Mouse (Mus musculus): ENCODE data around the gene Adcy6. TPM values are rescaled to one million over a fixed set of nuclear protein-coding genes. Genes with fewer than 3 reads are reported as not detected.
A peak's percentile ranks its signal among the peaks of the same experiment; 100 is the strongest.

The Adcy6 gene
- polyA plus RNA-seq, 1 experiment from 2014 or later, result 21.8 TPM

GRCm38 (mm10) chr15:98628589-98629254 is 18.8 kb upstream of the Adcy6 start:
- H3K4me2 ChIP-seq, result peak overlapping the region; percentile 54
- H3K4me3 ChIP-seq (ENCODE audit: low read depth, low read length), result peak overlapping the region; percentile 25
- peak; percentile 25; the same call in 1 of the 2 replicates for ATAC-seq (ENCODE audit: insufficient read depth)
- peak overlapping the region; percentile 32 for H3K9ac ChIP-seq
- H3K27ac ChIP-seq (ENCODE audit: low read depth), result peak overlapping the region; percentile 73
- H3K36me3 ChIP-seq (ENCODE audit: insufficient read depth), result no peaks in the 10 kb centered on the region
- no peak for TF ChIP-seq CTCF (IDR thresholded peaks at IDR 0.05; ENCODE audit: low read depth)
- WGBS, result 4% methylated on average over 20 of the region's 20 CpGs
- peak; percentile 78 for DNase-seq
- peaks cover 16% of the 10 kb centered on the region for H3K27me3 ChIP-seq (ENCODE audit: insufficient read depth, low read length)
- no peaks in the 10 kb centered on the region for H3K9me3 ChIP-seq (ENCODE audit: low read depth, low read length)
- peaks cover 23% of the 10 kb centered on the region for H3K4me1 ChIP-seq (ENCODE audit: insufficient read depth)

- no peak overlapping the region for H3K4me2 ChIP-seq
- no peaks in the 10 kb centered on the region for H3K36me3 ChIP-seq (ENCODE audit: insufficient read depth)
- H3K9ac ChIP-seq, result no peak overlapping the region
- 80% methylated on average over 7 of the region's 7 CpGs for WGBS
- H3K4me3 ChIP-seq (ENCODE audit: low read depth, low read length), result no peak overlapping the region
- H3K27ac ChIP-seq (ENCODE audit: low read depth), result no peak overlapping the region
- peaks cover 3% of the 10 kb centered on the region; the same call in 1 of the 2 replicates for H3K27me3 ChIP-seq (ENCODE audit: insufficient read depth, low read length)
- DNase-seq (no peak), ATAC-seq (ENCODE audit: insufficient read depth) (no peak)
- TF ChIP-seq CTCF (IDR thresholded peaks at IDR 0.05; ENCODE audit: low read depth), result no peak
- peaks cover 16% of the 10 kb centered on the region for H3K4me1 ChIP-seq (ENCODE audit: insufficient read depth)
- no peaks in the 10 kb centered on the region for H3K9me3 ChIP-seq (ENCODE audit: low read depth, low read length)
These were observed 16.8 kb upstream of the Adcy6 start for GRCm38 (mm10) chr15:98626487-98627212.

- DNase-seq (no peak), ATAC-seq (ENCODE audit: insufficient read depth) (no peak)
- no peak for TF ChIP-seq CTCF (IDR thresholded peaks at IDR 0.05; ENCODE audit: low read depth)
- Histone ChIP-seq H3K36me3 (ENCODE audit: insufficient read depth) (no peaks in the 10 kb centered on the region), H3K27ac (ENCODE audit: low read depth) (no peak overlapping the region), H3K4me1 (ENCODE audit: insufficient read depth) (peaks cover 13% of the 10 kb centered on the region), H3K9me3 (ENCODE audit: low read depth, low read length) (no peaks in the 10 kb centered on the region), H3K27me3 (ENCODE audit: insufficient read depth, low read length) (peaks cover 3% of the 10 kb centered on the region; the same call in 1 of the 2 replicates), H3K4me2 (no peak overlapping the region), H3K9ac (no peak overlapping the region), H3K4me3 (ENCODE audit: low read depth, low read length) (no peak overlapping the region)
- 30% methylated on average over 8 of the region's 8 CpGs for WGBS
These were observed 16.2 kb upstream of the Adcy6 start for GRCm38 (mm10) chr15:98626078-98626477.

GRCm38 (mm10) chr15:98623361-98623821 is 13.5 kb upstream of the Adcy6 start:
- H3K4me2 ChIP-seq, result no peak overlapping the region
- DNase-seq (no peak), ATAC-seq (ENCODE audit: insufficient read depth) (no peak)
- H3K9me3 ChIP-seq (ENCODE audit: low read depth, low read length), result no peaks in the 10 kb centered on the region
- no peaks in the 10 kb centered on the region for H3K36me3 ChIP-seq (ENCODE audit: insufficient read depth)
- no peak overlapping the region for H3K27ac ChIP-seq (ENCODE audit: low read depth)
- no peak for TF ChIP-seq CTCF (IDR thresholded peaks at IDR 0.05; ENCODE audit: low read depth)
- no peak overlapping the region for H3K9ac ChIP-seq
- peaks cover 4% of the 10 kb centered on the region for H3K4me1 ChIP-seq (ENCODE audit: insufficient read depth)
- no peaks in the 10 kb centered on the region for H3K27me3 ChIP-seq (ENCODE audit: insufficient read depth, low read length)
- H3K4me3 ChIP-seq (ENCODE audit: low read depth, low read length), result no peak overlapping the region
- 49% methylated on average over 5 of the region's 5 CpGs for WGBS

- ATAC-seq (ENCODE audit: insufficient read depth) (no peak), DNase-seq (no peak)
- Histone ChIP-seq H3K4me1 (ENCODE audit: insufficient read depth) (no peaks in the 10 kb centered on the region; the same call in 1 of the 2 replicates), H3K9ac (no peak overlapping the region), H3K36me3 (ENCODE audit: insufficient read depth) (no peaks in the 10 kb centered on the region), H3K9me3 (ENCODE audit: low read depth, low read length) (no peaks in the 10 kb centered on the region), H3K27ac (ENCODE audit: low read depth) (no peak overlapping the region), H3K27me3 (ENCODE audit: insufficient read depth, low read length) (no peaks in the 10 kb centered on the region), H3K4me2 (no peak overlapping the region), H3K4me3 (ENCODE audit: low read depth, low read length) (no peak overlapping the region)
- TF ChIP-seq CTCF (IDR thresholded peaks at IDR 0.05; ENCODE audit: low read depth), result no peak
- WGBS, result 17% methylated on average over 6 of the region's 6 CpGs
These were observed 12.8 kb upstream of the Adcy6 start for GRCm38 (mm10) chr15:98622721-98623120.

- Histone ChIP-seq H3K9ac (no peak overlapping the region), H3K27me3 (ENCODE audit: insufficient read depth, low read length) (no peaks in the 10 kb centered on the region), H3K4me2 (no peak overlapping the region), H3K9me3 (ENCODE audit: low read depth, low read length) (no peaks in the 10 kb centered on the region), H3K4me3 (ENCODE audit: low read depth, low read length) (no peak overlapping the region), H3K36me3 (ENCODE audit: insufficient read depth) (no peaks in the 10 kb centered on the region), H3K27ac (ENCODE audit: low read depth) (no peak overlapping the region), H3K4me1 (ENCODE audit: insufficient read depth) (no peaks in the 10 kb centered on the region; the same call in 1 of the 2 replicates)
- 8% methylated on average over 7 of the region's 7 CpGs for WGBS
- DNase-seq (no peak), ATAC-seq (ENCODE audit: insufficient read depth) (no peak)
- no peak for TF ChIP-seq CTCF (IDR thresholded peaks at IDR 0.05; ENCODE audit: low read depth)
These were observed 12.3 kb upstream of the Adcy6 start for GRCm38 (mm10) chr15:98622199-98622598.

GRCm38 (mm10) chr15:98617176-98617537 is 7.3 kb upstream of the Adcy6 start:
- Histone ChIP-seq H3K4me3 (ENCODE audit: low read depth, low read length) (no peak overlapping the region), H3K9me3 (ENCODE audit: low read depth, low read length) (no peaks in the 10 kb centered on the region), H3K9ac (no peak overlapping the region), H3K36me3 (ENCODE audit: insufficient read depth) (no peaks in the 10 kb centered on the region), H3K4me1 (ENCODE audit: insufficient read depth) (no peaks in the 10 kb centered on the region), H3K27ac (ENCODE audit: low read depth) (no peak overlapping the region), H3K27me3 (ENCODE audit: insufficient read depth, low read length) (no peaks in the 10 kb centered on the region), H3K4me2 (peak overlapping the region; percentile 40)
- ATAC-seq (ENCODE audit: insufficient read depth) (peak; percentile 61), DNase-seq (peak; percentile 95)
- TF ChIP-seq CTCF (IDR thresholded peaks at IDR 0.05; ENCODE audit: low read depth), result peak; percentile 89
- 1% methylated on average over 12 of the region's 12 CpGs for WGBS

All from lung, embryonic 14.5 days (tissue).